Mouse (Mus musculus) hindbrain, embryonic 12.5 days (tissue): ENCODE results near the gene Ndufb4. TPM values are rescaled to one million over a fixed set of nuclear protein-coding genes. Genes with fewer than 3 reads are reported as not detected.
"Not testable (repeated sequence)": the region's sequence is repeated elsewhere in the genome, so short reads cannot be mapped to it uniquely, and the experiment has no call there.

Experiments used
- ATAC-seq: fragments of 200-750 bp; cut with Nextera tagmentation; 2 replicates; pipeline ENCODE4 v1.8.0; 2017; ENCODE audit warnings: moderate TSS enrichment; ENCODE audit not compliant: low FRiP score
- H3K27ac ChIP-seq: fragments of 300-500 bp; sonication (generic); 2 replicates; pipeline ENCODE4 v1.5.1; 2016; ENCODE audit warnings: mild to moderate bottlenecking
- H3K27me3 ChIP-seq: fragments of 300-500 bp; sonication (generic); 2 replicates; pipeline ENCODE4 v1.6.1; 2016; ENCODE audit warnings: mild to moderate bottlenecking
- H3K36me3 ChIP-seq: fragments of 300-500 bp; sonication (generic); 2 replicates; pipeline ENCODE4 v1.6.1; 2016; ENCODE audit warnings: mild to moderate bottlenecking
- H3K4me1 ChIP-seq: fragments of 300-500 bp; sonication (generic); 2 replicates; pipeline ENCODE4 v1.6.1; 2016
- H3K4me2 ChIP-seq: fragments of 300-500 bp; sonication (generic); replicated peaks from 2 replicates; pipeline ENCODE4 v1.6.1; 2016; ENCODE audit warnings: mild to moderate bottlenecking
- H3K4me3 ChIP-seq: fragments of 300-500 bp; sonication (generic); 2 replicates; pipeline ENCODE4 v1.5.1; 2016; ENCODE audit warnings: mild to moderate bottlenecking
- H3K9ac ChIP-seq: fragments of 300-500 bp; sonication (generic); 2 replicates; pipeline ENCODE4 v1.6.1; 2016; ENCODE audit warnings: mild to moderate bottlenecking, moderate library complexity
- H3K9me3 ChIP-seq: fragments of 300-500 bp; sonication (generic); replicated peaks from 2 replicates; pipeline ENCODE4 v1.6.1; 2016; ENCODE audit warnings: mild to moderate bottlenecking
- WGBS: fragments of 180-500 bp; shearing (Covaris S2); methylation state at CpG from one replicate; pipeline ENCODE4 v1.1.7; 2016; 5-methylcytosine and 5-hydroxymethylcytosine counted together
- polyA plus RNA-seq: library from polyadenylated mRNA; unstranded; fragments of >200 nt; fragmentation: Nextera tagmentation; extraction: Ambion mirVana; gene quantifications from 2 replicates; pipeline ENCODE4 v1.2.1, GENCODE M21; 2016

Gene Ndufb4
- 61.0 and 65.8 TPM in 2 replicates for polyA plus RNA-seq

DNA sequence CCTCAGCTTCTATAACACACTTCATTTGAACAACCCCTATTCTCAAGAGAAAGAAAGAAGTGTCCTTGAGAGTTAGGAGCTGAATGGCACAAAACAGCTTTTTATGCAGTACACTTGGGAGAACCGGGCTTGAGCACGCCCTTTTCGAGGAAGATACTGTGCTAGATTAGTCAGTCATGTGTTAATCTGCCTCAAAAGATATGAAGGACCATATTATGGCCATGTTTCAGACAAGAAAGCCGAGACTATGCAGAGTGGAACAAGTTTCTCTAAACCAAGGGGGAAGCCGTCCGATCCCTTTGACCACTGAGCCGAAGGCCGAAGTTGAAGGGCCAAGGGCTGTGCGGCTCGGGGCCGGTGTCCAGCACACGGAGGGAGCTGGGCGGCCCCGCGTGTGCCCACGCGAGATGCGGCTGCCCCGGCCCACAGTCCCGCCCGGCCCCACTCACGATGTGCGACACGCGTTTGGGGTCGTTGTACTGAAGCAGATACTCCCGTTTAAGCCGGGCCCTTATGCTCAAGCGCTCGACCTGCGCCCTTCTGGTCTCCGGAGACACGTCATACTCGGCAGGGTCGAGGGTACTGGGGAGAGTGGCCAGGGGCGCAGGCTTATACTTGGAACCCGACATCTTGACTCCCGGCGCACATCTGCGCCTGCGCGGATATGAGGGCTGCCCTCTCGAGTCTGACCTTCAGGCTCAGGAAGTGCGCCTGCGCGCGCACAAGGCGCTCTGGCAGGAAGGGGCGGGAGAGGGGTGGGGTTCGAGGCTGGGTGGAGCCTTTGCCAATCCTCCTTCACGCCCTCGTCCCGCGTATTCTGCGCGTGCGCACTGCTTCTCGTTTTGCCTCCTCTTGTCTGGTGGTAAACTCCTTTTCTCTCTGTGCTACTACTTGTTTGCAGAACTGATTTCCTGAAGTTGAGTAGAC is at the start of gene Ndufb4:
Gene Ndufb4 (minus strand): TSS at position 723 of the 927 bp plus-strand sequence.
- Histone ChIP-seq H3K27me3 (no peaks in the 10 kb centered on the region), H3K4me3 (peak within 1 kb of the TSS; percentile 52), H3K9me3 (no peaks in the 10 kb centered on the region), H3K27ac (peak within 1 kb of the TSS; percentile 80), H3K36me3 (peaks cover 4% of the 10 kb centered on the region; the same call in 1 of the 2 replicates), H3K4me1 (peaks cover 33% of the 10 kb centered on the region), H3K4me2 (peak within 1 kb of the TSS; percentile 65), H3K9ac (peak within 1 kb of the TSS; percentile 76)
- WGBS, result under 1% methylated on average over 51 of the region's 58 CpGs
- peak; percentile 93 for ATAC-seq

DNA sequence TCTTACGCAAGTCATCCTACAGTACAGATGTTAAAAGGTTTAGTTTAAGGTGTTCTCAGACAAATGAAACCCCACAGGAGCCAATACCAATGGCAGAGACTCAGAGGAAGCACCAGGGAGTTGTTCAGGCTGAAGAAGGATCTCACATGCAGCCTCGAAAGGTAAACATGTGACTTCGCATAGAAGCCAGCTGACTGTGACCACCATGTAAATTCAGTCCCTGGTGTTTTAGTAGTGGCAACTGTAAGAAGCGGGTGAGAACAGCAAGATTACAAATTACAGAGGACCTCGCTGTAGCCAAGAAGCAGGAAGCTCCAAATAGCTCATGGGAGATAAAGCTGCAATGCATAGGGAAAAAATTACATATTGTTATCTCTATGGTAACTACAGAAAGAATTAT is 49.6 kb upstream of the Ndufb4 start:
- Histone ChIP-seq H3K9me3 (peaks cover 4% of the 10 kb centered on the region; the same call in 1 of the 2 replicates), H3K4me1 (peaks cover 4% of the 10 kb centered on the region; the same call in 1 of the 2 replicates), H3K4me2 (no peak overlapping the region), H3K36me3 (no peaks in the 10 kb centered on the region), H3K27ac (no peak overlapping the region), H3K9ac (no peak overlapping the region), H3K4me3 (no peak overlapping the region), H3K27me3 (no peaks in the 10 kb centered on the region)
- 81% methylated on average over 5 of the region's 5 CpGs for WGBS
- no peak for ATAC-seq

DNA sequence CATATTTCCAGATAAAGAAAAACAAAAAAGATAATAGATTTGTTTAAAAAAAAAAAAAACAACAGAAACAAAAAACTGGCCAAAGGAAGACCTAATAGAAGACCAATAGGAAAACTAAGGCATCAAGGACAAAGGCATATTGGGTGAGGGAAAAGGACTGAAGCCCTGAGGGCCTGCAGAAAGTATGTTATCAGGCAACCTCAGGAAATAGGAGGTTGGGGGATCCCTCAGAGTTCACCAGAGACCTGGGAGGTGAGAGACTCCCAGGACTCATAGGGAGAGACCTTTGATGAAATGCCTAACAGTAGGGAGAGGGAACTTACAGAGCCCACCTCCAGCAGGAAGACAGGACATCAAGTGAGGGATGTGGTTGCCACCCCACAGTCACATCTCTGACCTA is 45.8 kb upstream of the Ndufb4 start:
- H3K27me3 ChIP-seq, ATAC-seq, H3K9ac ChIP-seq, H3K36me3 ChIP-seq, H3K9me3 ChIP-seq, H3K27ac ChIP-seq, H3K4me2 ChIP-seq, H3K4me3 ChIP-seq, H3K4me1 ChIP-seq: not testable (repeated sequence)

DNA sequence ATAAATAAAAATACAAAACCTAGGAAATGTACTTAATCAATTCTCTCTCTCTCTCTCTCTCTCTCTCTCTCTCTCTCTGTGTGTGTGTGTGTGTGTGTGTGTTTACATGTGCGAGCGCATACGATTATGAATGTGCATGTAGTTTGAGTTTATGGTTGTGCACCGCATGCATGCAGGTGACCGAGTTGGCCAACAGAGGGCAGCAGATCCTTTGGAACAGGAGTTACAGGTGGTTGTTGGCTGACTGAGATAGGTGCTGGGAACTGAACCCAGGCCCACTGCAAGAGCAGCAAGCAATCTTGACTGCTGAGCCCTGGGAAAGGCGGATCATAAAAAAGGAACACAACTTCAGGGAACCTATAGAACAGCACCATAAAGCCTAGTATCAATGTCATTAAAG is 44.5 kb upstream of the Ndufb4 start:
- H3K36me3 ChIP-seq, result no peaks in the 10 kb centered on the region
- no peak overlapping the region for H3K27ac ChIP-seq
- H3K27me3 ChIP-seq, result no peaks in the 10 kb centered on the region
- H3K4me1 ChIP-seq, result no peaks in the 10 kb centered on the region
- no peak overlapping the region for H3K9ac ChIP-seq
- WGBS, result 98% methylated on average over 6 of the region's 6 CpGs
- ATAC-seq, result no peak
- H3K4me2 ChIP-seq, result no peak overlapping the region
- H3K4me3 ChIP-seq, result no peak overlapping the region
- H3K9me3 ChIP-seq, result peaks cover 6% of the 10 kb centered on the region; the same call in 1 of the 2 replicates

DNA sequence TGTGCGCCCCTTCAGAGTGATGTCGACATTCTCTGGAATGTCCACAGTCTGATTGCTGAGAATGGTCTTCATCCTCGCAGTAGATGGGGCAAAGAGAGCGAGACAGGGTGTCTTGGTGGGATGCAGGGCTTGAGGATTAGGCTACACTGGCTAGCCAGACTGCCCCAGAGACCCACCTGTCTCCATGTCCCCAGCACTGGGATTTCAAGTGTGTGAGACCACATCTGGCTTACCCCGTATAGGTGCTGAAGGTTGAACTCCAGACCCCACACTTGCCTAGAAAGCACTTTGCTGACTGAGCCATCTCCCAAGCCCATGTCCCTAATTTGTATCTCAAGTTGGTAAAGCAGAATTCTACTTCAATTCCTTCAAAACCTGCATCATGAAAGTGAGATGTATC is 43.0 kb upstream of the Ndufb4 start:
- Histone ChIP-seq H3K27ac (no peak overlapping the region), H3K27me3 (no peaks in the 10 kb centered on the region), H3K9ac (no peak overlapping the region), H3K4me1 (no peaks in the 10 kb centered on the region), H3K4me2 (no peak overlapping the region), H3K36me3 (no peaks in the 10 kb centered on the region), H3K9me3 (peaks cover 6% of the 10 kb centered on the region; the same call in 1 of the 2 replicates), H3K4me3 (no peak overlapping the region)
- 87% methylated on average over 5 of the region's 5 CpGs for WGBS
- ATAC-seq, result no peak

DNA sequence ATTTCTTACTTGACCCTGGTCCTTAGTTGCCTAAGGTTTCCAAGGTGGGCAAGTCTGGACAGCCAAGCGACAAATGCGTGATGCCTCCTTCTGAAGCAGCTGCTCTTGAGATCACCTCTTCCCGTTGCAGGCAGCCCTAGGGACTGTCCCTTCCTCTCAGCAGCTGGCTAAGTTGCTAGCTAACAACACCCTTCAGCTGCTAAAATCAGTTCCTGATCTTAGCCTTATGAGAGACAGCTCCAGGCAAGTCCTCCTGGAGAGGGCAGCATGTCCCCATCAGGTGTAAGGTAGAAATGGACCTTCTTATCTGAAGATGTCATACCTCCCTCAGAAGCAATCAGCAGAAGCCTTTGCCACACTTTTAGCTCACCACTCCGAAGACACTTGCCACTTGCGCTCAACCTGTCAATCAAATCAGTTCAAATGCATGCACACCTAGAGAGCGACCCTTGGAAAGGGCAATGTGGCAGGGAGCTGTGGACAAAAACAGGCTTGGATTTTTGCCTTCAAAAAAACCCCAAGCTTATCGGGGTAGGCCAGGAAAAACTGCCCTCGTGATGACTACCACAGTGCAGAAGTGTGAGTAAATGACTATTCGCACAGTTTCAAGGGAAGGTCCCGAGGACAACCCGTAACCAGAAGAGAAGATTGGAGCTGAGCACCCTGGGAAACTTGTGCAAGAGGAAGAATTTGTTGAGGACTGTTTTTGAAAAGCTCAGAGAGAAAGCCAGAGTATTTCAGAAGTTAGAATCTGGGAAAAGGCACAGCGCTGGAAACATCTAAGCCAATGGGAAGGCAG is 36.9 kb upstream of the Ndufb4 start:
- ATAC-seq, result no peak
- Histone ChIP-seq H3K27me3 (no peaks in the 10 kb centered on the region), H3K9me3 (no peaks in the 10 kb centered on the region), H3K27ac (no peak overlapping the region), H3K4me2 (no peak overlapping the region), H3K4me1 (peaks cover 19% of the 10 kb centered on the region), H3K36me3 (no peaks in the 10 kb centered on the region), H3K9ac (no peak overlapping the region), H3K4me3 (no peak overlapping the region)
- 84% methylated on average over 12 of the region's 12 CpGs for WGBS

DNA sequence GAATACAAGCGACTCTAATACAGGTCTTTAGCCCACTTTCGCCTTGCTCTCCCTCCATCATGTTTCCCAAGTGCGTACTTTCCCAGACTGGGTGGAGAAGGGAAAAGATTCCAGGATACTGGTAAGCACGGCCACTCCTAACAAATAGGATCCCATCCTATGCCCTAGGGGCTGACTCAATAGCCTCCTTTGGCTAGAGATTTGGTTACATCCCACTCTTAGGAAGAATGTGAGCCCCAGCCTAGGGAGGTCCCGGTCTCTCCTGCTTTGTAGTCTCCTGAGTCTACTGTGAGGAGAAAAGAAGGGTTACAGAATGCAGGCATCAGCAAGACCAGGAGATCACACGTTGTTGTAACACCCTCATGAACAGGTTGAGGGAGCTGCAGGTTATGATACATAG is 36.2 kb upstream of the Ndufb4 start:
- Histone ChIP-seq H3K4me2 (no peak overlapping the region), H3K4me3 (no peak overlapping the region), H3K9me3 (no peaks in the 10 kb centered on the region), H3K27ac (no peak overlapping the region), H3K9ac (no peak overlapping the region), H3K27me3 (no peaks in the 10 kb centered on the region), H3K36me3 (no peaks in the 10 kb centered on the region), H3K4me1 (peaks cover 25% of the 10 kb centered on the region)
- ATAC-seq, result no peak
- WGBS, result 84% methylated on average over 6 of the region's 6 CpGs

DNA sequence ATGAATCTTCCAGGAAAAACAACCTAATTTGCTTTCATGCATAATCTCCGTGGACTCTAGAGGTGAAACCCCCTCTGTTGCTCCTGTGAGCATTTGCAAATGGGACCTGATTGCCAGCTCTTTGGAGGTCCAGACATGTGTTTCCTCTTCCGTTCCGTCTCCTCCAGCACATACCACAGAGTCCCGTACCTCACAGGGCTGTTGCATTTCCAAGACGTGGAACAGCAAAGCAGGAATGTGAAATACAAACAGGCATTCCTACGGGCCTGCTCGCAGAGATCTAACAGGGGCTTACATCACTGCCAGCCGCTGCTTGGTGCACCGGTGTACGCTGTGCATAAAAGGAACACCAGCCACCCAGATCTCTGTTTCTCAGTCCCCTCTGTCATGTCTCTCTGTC is 35.7 kb upstream of the Ndufb4 start:
- no peaks in the 10 kb centered on the region for H3K9me3 ChIP-seq
- H3K36me3 ChIP-seq, result no peaks in the 10 kb centered on the region
- peaks cover 29% of the 10 kb centered on the region for H3K4me1 ChIP-seq
- H3K9ac ChIP-seq, result no peak overlapping the region
- no peak for ATAC-seq
- H3K4me3 ChIP-seq, result no peak overlapping the region
- no peak overlapping the region for H3K4me2 ChIP-seq
- H3K27me3 ChIP-seq, result no peaks in the 10 kb centered on the region
- WGBS, result 64% methylated on average over 10 of the region's 10 CpGs
- no peak overlapping the region for H3K27ac ChIP-seq

DNA sequence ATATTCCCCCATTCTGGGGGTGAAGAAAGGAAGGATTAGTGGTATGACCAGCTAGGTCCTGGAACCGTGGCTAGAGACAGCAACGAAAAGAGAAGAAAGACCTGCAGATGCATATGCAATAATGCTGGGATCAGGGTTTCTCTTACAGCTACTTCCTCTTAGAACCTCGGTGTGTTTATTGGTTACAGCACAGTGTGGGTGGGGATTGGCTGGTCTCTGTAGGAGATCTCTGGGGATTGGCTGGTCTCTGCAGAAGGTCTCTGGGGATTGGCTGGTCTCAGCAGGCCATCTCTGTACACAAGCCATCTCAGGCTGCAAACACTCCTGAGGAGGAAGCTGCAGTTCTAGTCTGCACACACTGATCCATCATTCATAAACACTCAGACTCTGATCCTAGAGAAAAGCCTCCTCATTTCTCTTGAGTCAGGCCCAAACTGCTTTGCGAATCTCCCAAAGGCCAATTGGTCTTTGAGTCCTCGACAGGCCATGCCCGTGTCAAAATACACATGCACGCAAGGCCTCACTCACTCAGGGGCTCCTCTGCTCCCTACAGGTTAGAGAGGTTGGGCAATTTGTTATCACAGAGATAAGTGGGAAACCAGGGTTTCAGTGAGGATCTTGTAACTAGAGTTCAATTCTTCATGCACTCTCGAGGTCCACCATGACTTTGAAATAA is 35.1 kb upstream of the Ndufb4 start:
- Histone ChIP-seq H3K4me3 (no peak overlapping the region), H3K9me3 (no peaks in the 10 kb centered on the region), H3K9ac (no peak overlapping the region), H3K4me2 (no peak overlapping the region), H3K36me3 (no peaks in the 10 kb centered on the region), H3K4me1 (peaks cover 29% of the 10 kb centered on the region), H3K27ac (no peak overlapping the region), H3K27me3 (no peaks in the 10 kb centered on the region)
- 78% methylated on average over 8 of the region's 8 CpGs for WGBS
- ATAC-seq, result no peak

DNA sequence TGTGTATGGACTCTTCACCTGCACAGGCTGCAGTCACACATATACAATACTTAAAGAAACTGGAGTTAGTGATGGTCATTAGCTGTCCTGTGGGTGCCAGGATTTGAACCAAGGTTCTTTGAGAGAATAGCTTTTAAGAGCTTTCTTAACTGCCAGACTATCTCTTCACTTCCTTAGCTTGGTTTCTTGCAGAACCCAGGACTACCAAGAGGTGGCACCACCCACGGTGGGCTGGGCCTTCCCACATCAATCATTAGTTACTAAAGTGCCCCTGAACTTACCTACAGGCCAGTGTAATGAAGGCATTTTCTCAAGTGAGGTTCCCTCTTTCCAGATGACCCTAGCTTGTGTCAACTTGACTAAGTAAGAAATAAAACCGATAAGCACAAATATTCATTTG is 33.9 kb upstream of the Ndufb4 start:
- Histone ChIP-seq H3K9me3 (no peaks in the 10 kb centered on the region), H3K27me3 (no peaks in the 10 kb centered on the region), H3K36me3 (no peaks in the 10 kb centered on the region), H3K9ac (no peak overlapping the region), H3K27ac (no peak overlapping the region), H3K4me2 (no peak overlapping the region), H3K4me3 (no peak overlapping the region), H3K4me1 (peaks cover 41% of the 10 kb centered on the region)
- no peak for ATAC-seq
- 77% methylated on average over 2 of the region's 2 CpGs for WGBS

DNA sequence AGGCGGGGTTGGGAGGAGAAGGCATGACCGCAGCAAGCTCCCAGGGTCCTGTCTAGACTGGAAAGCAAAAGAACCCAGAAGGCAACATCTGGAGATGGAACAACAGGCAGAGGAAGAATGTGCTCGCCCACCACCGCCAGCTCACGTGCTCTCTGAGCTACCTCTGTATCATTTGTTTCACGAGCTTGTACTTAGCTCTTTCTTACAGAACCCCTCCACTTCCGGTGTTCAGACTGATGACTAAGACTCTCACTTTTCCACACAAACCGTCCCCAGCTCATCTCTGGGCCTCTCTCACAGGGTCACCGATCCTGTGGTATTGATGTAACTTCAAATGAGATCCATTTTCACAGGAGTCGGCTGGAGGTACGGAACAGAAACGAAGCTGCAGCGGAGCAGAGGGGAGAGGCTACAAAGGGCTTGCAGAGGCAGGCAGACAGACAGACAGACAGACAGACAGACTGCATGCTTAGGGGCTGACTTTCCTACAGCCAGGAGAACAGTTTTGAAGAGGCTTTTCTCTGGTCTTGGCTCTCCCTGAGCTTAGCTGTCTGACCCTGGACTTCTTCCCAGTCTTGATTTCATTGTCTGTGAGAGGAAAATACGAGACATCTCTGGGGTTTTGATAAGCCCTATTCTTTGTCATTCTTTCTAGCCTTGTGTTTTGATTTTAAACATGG is 33.2 kb upstream of the Ndufb4 start:
- Histone ChIP-seq H3K27ac (peak overlapping the region; percentile 40), H3K4me2 (no peak overlapping the region), H3K9me3 (no peaks in the 10 kb centered on the region), H3K4me1 (peaks cover 44% of the 10 kb centered on the region), H3K4me3 (no peak overlapping the region), H3K27me3 (no peaks in the 10 kb centered on the region), H3K9ac (no peak overlapping the region), H3K36me3 (no peaks in the 10 kb centered on the region)
- 75% methylated on average over 14 of the region's 14 CpGs for WGBS
- ATAC-seq, result no peak
